Mouse (Mus musculus): Measurements from ENCODE around the gene Sri. TPM values are rescaled to one million over a fixed set of nuclear protein-coding genes. Genes with fewer than 3 reads are reported as not detected.

Sri gene
- polyA plus RNA-seq, 1 experiment from 2014 or later, result 190 TPM

Other genes starting within 250 kb of the Sri start
- gene Steap4, start 85.6 kb upstream of the Sri start, polyA plus RNA-seq (2016; fragmentation: Nextera tagmentation; extraction: Ambion mirVana), result 0.33 and 0.43 TPM in 2 replicates

All from hindbrain, embryonic 12.5 days (tissue).